ENCODE assay signal across 9 mouse cellular contexts in genomic region chr17:12036205-12036604, GRCm38 (mm10).
DNase-seq lines count a peak whose midpoint lies in the region; ATAC-seq and TF ChIP-seq lines count a peak whose summit lies in the region.
"Had no signal": no experiment of that assay in that cellular context is flagged by ENCODE, and none has a peak within 500 bp of the region (broad histone marks: within the 10 kb centered on the region; RNA-seq: fewer than 3 reads in every experiment).

No protein-coding gene starts in this region.

- no peaks in the 10 kb centered on the region for H3K79me3 ChIP-seq in C2C12 (ENCODE audit: low read depth)

- H3ac ChIP-seq in C2C12 (ENCODE audit: control insufficient read depth, insufficient read length, low read depth): no peak overlapping the region

- H3K36me3 ChIP-seq in forebrain, embryonic 13.5 days (ENCODE audit: poor library complexity, severe bottlenecking): no peaks in the 10 kb centered on the region
- H3K36me3 ChIP-seq in forebrain, embryonic 16.5 days (ENCODE audit: control insufficient read depth, insufficient read depth): no peaks in the 10 kb centered on the region
- H3K36me3 ChIP-seq in C2C12 (ENCODE audit: control insufficient read depth, insufficient read depth): no peaks in the 10 kb centered on the region
- peaks cover 8% of the 10 kb centered on the region for H3K36me3 ChIP-seq in erythroblast, embryonic 14.5 days (ENCODE audit: control insufficient read depth)
- H3K36me3 ChIP-seq: limb, embryonic 12.5 days had no signal

- peaks cover 2% of the 10 kb centered on the region; the same call in 1 of the 2 replicates for H3K27me3 ChIP-seq in forebrain, embryonic 13.5 days
- no peaks in the 10 kb centered on the region for H3K27me3 ChIP-seq in forebrain, embryonic 16.5 days (replicated peaks; ENCODE audit: control insufficient read depth, insufficient read depth, low read length)
- H3K27me3 ChIP-seq in C2C12 (ENCODE audit: control insufficient read depth, insufficient read depth, insufficient read length): peaks cover 10% of the 10 kb centered on the region
- H3K27me3 ChIP-seq in erythroblast, embryonic 14.5 days (ENCODE audit: control insufficient read depth): no peaks in the 10 kb centered on the region; the same call in 1 of the 2 replicates

- DNase-seq in layer of hippocampus, adult 18-20 months (ENCODE audit: low spot score in 2 of 2): peak; percentile 48 to 84
- DNase-seq in lung, postnatal 10 days: peak; percentile 78
- DNase-seq in right cerebral cortex, postnatal 4 days: peak; percentile 85

- H3K79me2 ChIP-seq in C2C12 (ENCODE audit: control insufficient read depth, insufficient read depth): no peaks in the 10 kb centered on the region

- peak; percentile 43 for TF ChIP-seq CTCF in C2C12 (IDR thresholded peaks at IDR 0.05; ENCODE audit: control insufficient read depth, insufficient read depth, insufficient read length)
- peak; percentile 84 for TF ChIP-seq CTCF in bone marrow macrophage, adult 2 months (IDR thresholded peaks at IDR 0.05; ENCODE audit: low read depth, low read length)

- ATAC-seq in forebrain, embryonic 13.5 days: peak; percentile 39
- no peak for ATAC-seq in forebrain, embryonic 16.5 days

- no peak overlapping the region for H3K4me2 ChIP-seq in forebrain, embryonic 13.5 days
- H3K4me2 ChIP-seq in forebrain, embryonic 16.5 days (ENCODE audit: low read length): no peak overlapping the region
- H3K4me2 ChIP-seq: limb, embryonic 12.5 days had no signal

- no peak overlapping the region for H3K27ac ChIP-seq in forebrain, embryonic 13.5 days
- no peak overlapping the region for H3K27ac ChIP-seq in forebrain, embryonic 16.5 days (ENCODE audit: low read length)
- H3K27ac ChIP-seq in bone marrow macrophage, adult 2 months (ENCODE audit: insufficient read depth, low read depth, low read length): no peak overlapping the region
- H3K27ac ChIP-seq: limb, embryonic 12.5 days had no signal

- H3K9me3 ChIP-seq in forebrain, embryonic 13.5 days (replicated peaks): no peaks in the 10 kb centered on the region
- no peaks in the 10 kb centered on the region for H3K9me3 ChIP-seq in forebrain, embryonic 16.5 days (ENCODE audit: control insufficient read depth, low read length)
- H3K9me3 ChIP-seq in erythroblast, embryonic 14.5 days (ENCODE audit: control insufficient read depth, low read length): no peaks in the 10 kb centered on the region
- H3K9me3 ChIP-seq: limb, embryonic 12.5 days had no signal

- no peak for TF ChIP-seq POLR2A in bone marrow macrophage, adult 2 months (IDR thresholded peaks at IDR 0.05; ENCODE audit: borderline replicate concordance, low read depth, low read length)

- H3K9ac ChIP-seq in forebrain, embryonic 13.5 days: no peak overlapping the region
- H3K9ac ChIP-seq in forebrain, embryonic 16.5 days (replicated peaks; ENCODE audit: low read depth, low read length): no peak overlapping the region
- H3K9ac ChIP-seq: limb, embryonic 12.5 days had no signal

- H3K4me1 ChIP-seq in forebrain, embryonic 13.5 days: peaks cover 6% of the 10 kb centered on the region
- peaks cover 2% of the 10 kb centered on the region for H3K4me1 ChIP-seq in forebrain, embryonic 16.5 days (replicated peaks; ENCODE audit: control insufficient read depth, insufficient read depth, low read length)
- H3K4me1 ChIP-seq in bone marrow macrophage, adult 2 months (ENCODE audit: control insufficient read depth, insufficient read depth, low read length): no peaks in the 10 kb centered on the region
- H3K4me1 ChIP-seq in erythroblast, embryonic 14.5 days (ENCODE audit: control insufficient read depth): peaks cover 63% of the 10 kb centered on the region

- WGBS in forebrain, embryonic 13.5 days: 44% methylated on average over 6 of the region's 6 CpGs
- 42% methylated on average over 6 of the region's 6 CpGs for WGBS in forebrain, embryonic 16.5 days

- no peak overlapping the region for H3K4me3 ChIP-seq in forebrain, embryonic 13.5 days
- no peak overlapping the region for H3K4me3 ChIP-seq in forebrain, embryonic 16.5 days (replicated peaks; ENCODE audit: low read length)
- no peak overlapping the region for H3K4me3 ChIP-seq in C2C12 (ENCODE audit: insufficient read depth, poor library complexity, severe bottlenecking)
- no peak overlapping the region for H3K4me3 ChIP-seq in bone marrow macrophage, adult 2 months (ENCODE audit: insufficient read depth, low read length)
- peak overlapping the region; percentile 60 for H3K4me3 ChIP-seq in erythroblast, embryonic 14.5 days (replicated peaks)
- H3K4me3 ChIP-seq: limb, embryonic 12.5 days had no signal

TF ChIP-seq in C2C12, 6 proteins besides CTCF, POLR2A, EP300 and RAD21:
- TF ChIP-seq MYOD1 (IDR thresholded peaks at IDR 0.05; ENCODE audit: control insufficient read depth, insufficient read length, low read depth) (no peak), USF1 (IDR thresholded peaks at IDR 0.05; ENCODE audit: low read depth) (no peak), CEBPB (IDR thresholded peaks at IDR 0.05; ENCODE audit: low read depth) (no peak), FOSL1 (IDR thresholded peaks at IDR 0.05; ENCODE audit: insufficient read depth, low read length, poor library complexity, severe bottlenecking) (no peak), MYOG (IDR thresholded peaks at IDR 0.05; ENCODE audit: control insufficient read depth, extremely low read depth, insufficient read length) (no peak), MAX (IDR thresholded peaks at IDR 0.05) (no peak)
